Mouse (Mus musculus): ENCODE measurements around the gene Tnip3. TPM values are rescaled to one million over a fixed set of nuclear protein-coding genes. Genes with fewer than 3 reads are reported as not detected.

The Tnip3 gene
- polyA plus RNA-seq, 1 experiment from 2014 or later = not detected

DNA sequence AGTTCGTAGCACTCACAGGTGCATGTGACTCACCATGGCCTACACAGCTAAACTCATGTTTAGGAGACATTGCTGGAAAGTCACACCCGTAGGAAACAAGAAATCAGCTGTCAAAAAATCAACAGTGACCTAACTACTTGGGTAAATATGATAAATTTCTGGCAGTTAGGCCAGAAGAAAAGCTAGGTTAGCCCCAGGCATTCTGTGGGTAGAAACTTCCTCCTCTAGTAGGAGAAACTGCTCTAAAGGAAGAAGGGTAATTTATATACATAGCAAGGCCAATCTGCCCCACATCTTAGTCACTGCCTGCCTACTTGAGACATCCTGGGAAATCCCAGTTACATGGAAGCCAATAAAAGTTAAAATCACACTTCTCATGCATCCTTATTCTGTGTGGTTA lies 64.9 kb downstream of the Tnip3 start:
- H3K27me3 ChIP-seq = no peaks in the 10 kb centered on the region
- WGBS = 93% methylated on average over 2 of the region's 2 CpGs
- H3K9ac ChIP-seq = no peak overlapping the region
- H3K4me1 ChIP-seq = no peaks in the 10 kb centered on the region
- H3K4me2 ChIP-seq (replicated peaks) = no peak overlapping the region
- ATAC-seq (ENCODE audit: low FRiP score) = no peak
- no peaks in the 10 kb centered on the region for H3K9me3 ChIP-seq (replicated peaks)
- no peak overlapping the region for H3K4me3 ChIP-seq
- no peak overlapping the region for H3K27ac ChIP-seq
- H3K36me3 ChIP-seq = no peaks in the 10 kb centered on the region

DNA sequence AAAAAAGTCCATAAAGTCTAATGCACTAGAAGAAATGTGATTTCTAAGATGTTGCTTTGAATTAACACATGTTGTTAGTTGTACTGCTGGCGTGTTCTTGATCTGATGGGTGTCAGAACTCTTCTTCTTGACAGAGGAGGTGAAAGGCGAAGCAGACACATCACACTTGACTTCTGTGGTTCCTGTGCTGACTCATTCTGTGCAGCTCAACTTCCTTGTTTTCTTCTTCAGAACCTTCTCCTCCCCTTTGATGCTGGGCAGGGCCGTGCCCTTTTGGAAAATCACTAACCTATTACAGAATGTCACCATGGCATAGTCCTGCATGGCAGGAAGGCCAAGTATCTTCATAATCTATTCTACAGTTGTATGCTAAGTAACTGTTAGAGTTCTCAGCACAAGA lies 69.1 kb downstream of the Tnip3 start:
- no peaks in the 10 kb centered on the region; the same call in 1 of the 2 replicates for H3K27me3 ChIP-seq
- no peak for ATAC-seq (ENCODE audit: low FRiP score)
- no peak overlapping the region for H3K27ac ChIP-seq
- no peak overlapping the region for H3K4me3 ChIP-seq
- H3K36me3 ChIP-seq = no peaks in the 10 kb centered on the region
- no peaks in the 10 kb centered on the region for H3K9me3 ChIP-seq (replicated peaks)
- WGBS = 89% methylated on average over 3 of the region's 3 CpGs
- no peak overlapping the region for H3K9ac ChIP-seq
- no peak overlapping the region for H3K4me2 ChIP-seq (replicated peaks)
- no peaks in the 10 kb centered on the region for H3K4me1 ChIP-seq

GRCm38 (mm10) chr6:65595371-65595770 lies 70.3 kb downstream of the Tnip3 start:
- H3K4me2 ChIP-seq (replicated peaks) = no peak overlapping the region
- no peak for ATAC-seq (ENCODE audit: low FRiP score)
- H3K36me3 ChIP-seq = no peaks in the 10 kb centered on the region
- peaks cover 2% of the 10 kb centered on the region; the same call in 1 of the 2 replicates for H3K4me1 ChIP-seq
- H3K9me3 ChIP-seq (replicated peaks) = no peaks in the 10 kb centered on the region
- H3K27me3 ChIP-seq = no peaks in the 10 kb centered on the region; the same call in 1 of the 2 replicates
- 93% methylated on average over 1 of the region's 1 CpGs for WGBS
- no peak overlapping the region for H3K27ac ChIP-seq
- no peak overlapping the region for H3K9ac ChIP-seq
- no peak overlapping the region for H3K4me3 ChIP-seq

DNA sequence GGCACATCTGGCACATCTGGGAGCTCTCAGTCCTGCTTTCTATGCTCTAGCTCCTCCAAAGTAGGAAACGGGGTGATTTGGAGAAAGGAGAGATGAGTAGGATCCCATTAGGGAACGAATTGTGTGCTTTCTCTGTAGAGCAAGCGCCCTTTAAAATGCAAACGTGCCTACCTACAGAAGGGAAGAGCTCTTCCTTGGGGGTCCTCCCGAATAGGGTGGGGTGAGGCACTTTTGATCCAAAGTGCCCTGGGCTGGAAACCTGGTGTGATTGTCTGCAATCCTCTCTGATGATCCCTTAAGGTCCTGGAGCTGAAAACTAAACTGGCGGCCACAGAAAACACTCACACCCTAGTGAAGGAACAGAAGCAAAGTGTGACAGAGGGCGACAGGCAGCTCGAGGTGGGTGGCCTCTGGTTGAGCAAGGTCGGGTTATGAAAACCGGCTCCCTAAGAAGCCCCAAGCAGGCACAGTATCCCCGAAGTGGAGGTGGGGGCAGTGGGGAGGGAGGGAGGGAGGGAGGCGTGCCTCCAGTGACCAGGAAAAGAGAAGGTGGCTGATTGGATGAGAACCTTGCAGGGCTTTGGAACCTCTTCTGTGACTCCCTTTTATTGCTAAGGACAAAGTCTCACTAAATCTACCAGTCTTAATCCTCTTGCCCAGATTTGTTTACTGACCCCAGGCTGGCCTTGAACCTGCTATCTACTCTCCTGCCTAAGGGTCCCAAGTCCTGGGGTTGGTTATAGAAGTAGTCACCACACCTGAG lies 72.1 kb downstream of the Tnip3 start:
- no peak overlapping the region for H3K9ac ChIP-seq
- no peaks in the 10 kb centered on the region; the same call in 1 of the 2 replicates for H3K27me3 ChIP-seq
- no peak overlapping the region for H3K27ac ChIP-seq
- no peaks in the 10 kb centered on the region for H3K36me3 ChIP-seq
- H3K4me1 ChIP-seq = peaks cover 2% of the 10 kb centered on the region; the same call in 1 of the 2 replicates
- H3K4me3 ChIP-seq = no peak overlapping the region
- ATAC-seq (ENCODE audit: low FRiP score) = no peak
- H3K9me3 ChIP-seq (replicated peaks) = no peaks in the 10 kb centered on the region
- 23% methylated on average over 12 of the region's 12 CpGs for WGBS
- H3K4me2 ChIP-seq (replicated peaks) = no peak overlapping the region

- peaks cover 2% of the 10 kb centered on the region; the same call in 1 of the 2 replicates for H3K4me1 ChIP-seq
- H3K27me3 ChIP-seq = no peaks in the 10 kb centered on the region; the same call in 1 of the 2 replicates
- no peaks in the 10 kb centered on the region for H3K36me3 ChIP-seq
- H3K9ac ChIP-seq = no peak overlapping the region
- H3K27ac ChIP-seq = no peak overlapping the region
- H3K4me3 ChIP-seq = no peak overlapping the region
- no peaks in the 10 kb centered on the region for H3K9me3 ChIP-seq (replicated peaks)
- no peak for ATAC-seq (ENCODE audit: low FRiP score)
- 77% methylated on average over 3 of the region's 3 CpGs for WGBS
- H3K4me2 ChIP-seq (replicated peaks) = no peak overlapping the region
Measured at GRCm38 (mm10) chr6:65598522-65598921, 73.4 kb downstream of the Tnip3 start.

DNA sequence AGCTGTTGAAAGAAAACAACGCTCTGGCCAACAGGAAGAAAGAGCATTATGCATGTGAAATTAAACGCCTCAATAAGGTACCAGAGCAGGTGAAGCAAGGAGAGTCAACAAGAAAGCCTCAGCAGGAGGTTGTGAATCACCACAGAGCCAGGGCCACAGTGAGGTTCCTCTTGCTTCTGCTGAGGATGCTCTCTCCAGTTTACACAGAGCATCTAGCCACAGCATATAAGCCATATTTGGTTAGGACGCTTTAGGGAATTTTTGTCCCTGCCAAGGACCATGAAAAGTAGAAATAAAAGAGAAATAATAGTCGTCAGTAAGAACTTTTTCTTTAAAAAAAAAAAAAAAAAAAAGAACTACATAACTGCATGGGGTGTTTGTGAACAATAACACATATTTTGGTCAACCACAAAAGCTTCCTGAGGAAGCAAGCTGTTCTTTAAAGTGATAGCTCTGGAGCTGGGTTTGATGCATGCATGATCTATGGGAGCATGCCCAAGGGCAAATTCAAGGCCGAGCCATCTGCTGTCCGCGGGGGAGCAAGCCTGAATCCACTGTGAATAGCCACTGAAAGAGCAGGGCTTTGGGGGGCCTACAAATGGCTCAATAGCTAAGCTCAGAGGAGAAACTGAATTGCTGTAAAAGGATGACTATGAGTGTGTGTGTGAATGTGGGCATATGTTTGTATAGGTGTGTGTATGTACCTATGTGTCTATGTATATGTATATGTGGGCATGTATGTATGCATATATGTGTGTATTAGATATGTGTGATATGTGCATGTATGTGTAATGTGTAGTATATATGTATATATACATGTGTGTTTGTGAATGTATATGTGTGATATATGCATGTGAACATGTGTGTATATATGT lies 75.0 kb downstream of the Tnip3 start:
- no peak overlapping the region for H3K9ac ChIP-seq
- no peak overlapping the region for H3K4me2 ChIP-seq (replicated peaks)
- no peak overlapping the region for H3K27ac ChIP-seq
- peaks cover 2% of the 10 kb centered on the region; the same call in 1 of the 2 replicates for H3K4me1 ChIP-seq
- H3K27me3 ChIP-seq = no peaks in the 10 kb centered on the region; the same call in 1 of the 2 replicates
- H3K36me3 ChIP-seq = no peaks in the 10 kb centered on the region
- no peak overlapping the region for H3K4me3 ChIP-seq
- no peaks in the 10 kb centered on the region for H3K9me3 ChIP-seq (replicated peaks)
- WGBS = 17% methylated on average over 7 of the region's 7 CpGs
- ATAC-seq (ENCODE audit: low FRiP score) = 0 out of 2 replicates have a peak, but pooled peaks have one; percentile 61

DNA sequence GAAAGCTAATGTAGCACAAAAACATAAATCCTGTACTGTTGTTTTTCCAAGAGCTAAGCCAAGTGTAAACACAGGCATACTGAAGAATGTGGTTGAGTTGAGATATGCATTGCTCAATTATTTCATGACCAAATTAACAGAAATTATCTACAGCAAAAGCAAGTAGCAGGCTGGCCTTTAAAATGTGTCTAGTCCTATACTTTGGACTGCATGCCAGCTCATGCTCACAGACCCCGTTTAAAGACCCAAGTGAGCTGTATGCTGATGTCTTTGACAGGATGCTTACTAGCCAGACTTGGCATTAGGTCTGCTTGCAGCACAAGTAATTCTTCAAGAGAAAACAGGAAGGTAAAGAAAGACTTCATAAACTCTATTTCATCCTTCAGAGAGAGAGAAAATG lies 75.8 kb downstream of the Tnip3 start:
- Histone ChIP-seq H3K4me3 (no peak overlapping the region), H3K36me3 (no peaks in the 10 kb centered on the region), H3K9me3 (replicated peaks) (no peaks in the 10 kb centered on the region), H3K9ac (no peak overlapping the region), H3K4me1 (peaks cover 2% of the 10 kb centered on the region; the same call in 1 of the 2 replicates), H3K27me3 (no peaks in the 10 kb centered on the region; the same call in 1 of the 2 replicates), H3K27ac (no peak overlapping the region), H3K4me2 (replicated peaks) (no peak overlapping the region)
- ATAC-seq (ENCODE audit: low FRiP score) = no peak
- WGBS = 67% methylated on average over 1 of the region's 1 CpGs

DNA sequence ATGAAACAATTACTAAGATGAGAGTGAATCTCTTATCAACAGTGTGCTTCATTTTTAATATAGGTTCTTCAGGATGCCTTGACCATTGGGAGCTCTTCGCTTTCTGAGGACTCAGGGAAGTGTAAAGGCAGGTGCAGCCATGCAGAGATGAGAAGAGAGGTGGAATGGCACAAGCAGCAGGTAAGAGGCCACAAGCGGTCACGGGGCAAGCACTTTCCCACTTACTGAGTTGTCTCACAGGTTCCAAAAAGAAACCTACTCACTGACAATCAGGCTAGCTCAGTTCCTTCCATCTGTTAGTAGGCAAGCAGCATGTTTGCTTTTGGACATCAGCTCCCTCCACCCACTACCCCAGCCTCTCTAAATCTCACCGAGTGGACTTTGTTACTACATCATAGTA lies 80.7 kb downstream of the Tnip3 start:
- 80% methylated on average over 4 of the region's 4 CpGs for WGBS
- H3K4me1 ChIP-seq = no peaks in the 10 kb centered on the region
- H3K27me3 ChIP-seq = no peaks in the 10 kb centered on the region
- H3K4me3 ChIP-seq = no peak overlapping the region
- H3K4me2 ChIP-seq (replicated peaks) = no peak overlapping the region
- no peaks in the 10 kb centered on the region for H3K36me3 ChIP-seq
- H3K9ac ChIP-seq = no peak overlapping the region
- no peaks in the 10 kb centered on the region for H3K9me3 ChIP-seq (replicated peaks)
- no peak overlapping the region for H3K27ac ChIP-seq
- no peak for ATAC-seq (ENCODE audit: low FRiP score)

GRCm38 (mm10) chr6:65606946-65607345 lies 81.8 kb downstream of the Tnip3 start:
- ATAC-seq (ENCODE audit: low FRiP score) = no peak
- Histone ChIP-seq H3K4me1 (no peaks in the 10 kb centered on the region), H3K36me3 (no peaks in the 10 kb centered on the region), H3K4me2 (replicated peaks) (no peak overlapping the region), H3K9ac (no peak overlapping the region), H3K4me3 (no peak overlapping the region), H3K27me3 (no peaks in the 10 kb centered on the region), H3K9me3 (replicated peaks) (no peaks in the 10 kb centered on the region), H3K27ac (no peak overlapping the region)

- H3K27me3 ChIP-seq = no peaks in the 10 kb centered on the region
- no peak for ATAC-seq (ENCODE audit: low FRiP score)
- H3K9me3 ChIP-seq (replicated peaks) = no peaks in the 10 kb centered on the region
- no peaks in the 10 kb centered on the region for H3K36me3 ChIP-seq
- H3K4me3 ChIP-seq = no peak overlapping the region
- H3K4me2 ChIP-seq (replicated peaks) = no peak overlapping the region
- H3K4me1 ChIP-seq = no peaks in the 10 kb centered on the region
- no peak overlapping the region for H3K27ac ChIP-seq
- H3K9ac ChIP-seq = no peak overlapping the region
Measured at GRCm38 (mm10) chr6:65611834-65612233, 86.7 kb downstream of the Tnip3 start.

GRCm38 (mm10) chr6:65613924-65614585 lies 88.9 kb downstream of the Tnip3 start:
- Histone ChIP-seq H3K4me3 (no peak overlapping the region), H3K9ac (no peak overlapping the region), H3K27me3 (no peaks in the 10 kb centered on the region), H3K4me2 (replicated peaks) (no peak overlapping the region), H3K27ac (no peak overlapping the region), H3K4me1 (no peaks in the 10 kb centered on the region), H3K36me3 (no peaks in the 10 kb centered on the region), H3K9me3 (replicated peaks) (no peaks in the 10 kb centered on the region)
- ATAC-seq (ENCODE audit: low FRiP score) = no peak

GRCm38 (mm10) chr6:65615641-65616040 lies 90.5 kb downstream of the Tnip3 start:
- no peak overlapping the region for H3K4me2 ChIP-seq (replicated peaks)
- H3K27me3 ChIP-seq = no peaks in the 10 kb centered on the region
- ATAC-seq (ENCODE audit: low FRiP score) = no peak
- H3K4me1 ChIP-seq = no peaks in the 10 kb centered on the region
- 73% methylated on average over 4 of the region's 4 CpGs for whole genome bisulfite sequencing
- no peak overlapping the region for H3K4me3 ChIP-seq
- no peak overlapping the region for H3K9ac ChIP-seq
- H3K27ac ChIP-seq = no peak overlapping the region
- H3K9me3 ChIP-seq (replicated peaks) = no peaks in the 10 kb centered on the region
- no peaks in the 10 kb centered on the region for H3K36me3 ChIP-seq

Data from hindbrain, embryonic 12.5 days (tissue).